In the genomic region with DNA sequence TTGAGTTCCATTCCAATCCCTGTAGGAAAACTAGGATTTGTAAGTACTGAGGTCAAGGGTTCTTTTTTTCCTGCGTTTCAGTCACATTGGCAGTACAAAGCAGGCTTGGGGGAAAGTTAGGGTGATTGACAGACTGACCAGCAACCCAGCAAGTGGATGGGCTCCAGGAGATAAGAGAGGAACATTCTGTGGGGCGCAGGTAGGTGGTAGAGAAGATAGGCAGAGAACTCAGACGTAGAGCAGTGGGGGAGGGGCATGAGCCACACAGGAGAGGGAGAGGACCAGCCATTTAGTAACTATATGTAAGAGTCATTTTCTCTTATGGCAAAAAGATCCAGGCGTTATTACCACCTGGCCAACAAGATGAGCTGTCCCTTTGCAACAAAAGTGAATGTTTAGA, we compare ENCODE assay signal across 24 mouse cellular contexts.
"Had no signal": no experiment of that assay in that cellular context is flagged by ENCODE, and none has a peak within 500 bp of the region (broad histone marks: within the 10 kb centered on the region; RNA-seq: fewer than 3 reads in every experiment).

No protein-coding gene starts in this region.

- H3K9ac ChIP-seq: heart, embryonic 13.5 days; heart, embryonic 15.5 days; hindbrain, embryonic 13.5 days; hindbrain, embryonic 15.5 days; kidney, embryonic 15.5 days; limb, embryonic 12.5 days had no signal

- ATAC-seq: hindbrain, postnatal 0 days; intestine, embryonic 16.5 days had no signal

- DNase-seq: gastrocnemius, adult 2 months; gastrocnemius, postnatal 10 days; gastrocnemius, postnatal 36 days; heart, adult 18-20 months; heart, postnatal 14 days; heart, postnatal 36 days; kidney, adult 11 months; kidney, adult 2 months; kidney, adult 9 months; kidney, postnatal 14 days; kidney, postnatal 36 days; layer of hippocampus, adult 9-11 months had no signal

- H3K4me2 ChIP-seq: heart, embryonic 11.5 days; heart, embryonic 13.5 days; heart, embryonic 15.5 days; hindbrain, embryonic 13.5 days; hindbrain, embryonic 15.5 days; kidney, embryonic 15.5 days; limb, embryonic 12.5 days had no signal

- H3K4me3 ChIP-seq: gastrocnemius, adult 2 months; heart, embryonic 13.5 days; heart, embryonic 15.5 days; hindbrain, embryonic 13.5 days; hindbrain, embryonic 15.5 days; kidney, embryonic 15.5 days; left cerebral cortex, adult 2 months; limb, embryonic 10.5 days; limb, embryonic 12.5 days had no signal

- H3K4me1 ChIP-seq: hindbrain, embryonic 13.5 days; hindbrain, embryonic 15.5 days; kidney, embryonic 15.5 days; limb, embryonic 10.5 days; limb, embryonic 12.5 days had no signal

- H3K27ac ChIP-seq: gastrocnemius, adult 2 months; heart, embryonic 13.5 days; heart, embryonic 15.5 days; hindbrain, embryonic 13.5 days; hindbrain, embryonic 15.5 days; hindbrain, postnatal 0 days; kidney, embryonic 15.5 days; kidney, postnatal 0 days; left cerebral cortex, adult 2 months; limb, embryonic 10.5 days; limb, embryonic 12.5 days had no signal

- H3K27me3 ChIP-seq: heart, embryonic 13.5 days; heart, embryonic 15.5 days; hindbrain, embryonic 13.5 days; hindbrain, embryonic 15.5 days; kidney, embryonic 15.5 days; limb, embryonic 12.5 days had no signal

- H3K36me3 ChIP-seq: heart, embryonic 13.5 days; heart, embryonic 15.5 days; hindbrain, embryonic 13.5 days; hindbrain, embryonic 15.5 days; kidney, embryonic 15.5 days; limb, embryonic 10.5 days; limb, embryonic 12.5 days had no signal

- H3K9me3 ChIP-seq: heart, embryonic 15.5 days; hindbrain, embryonic 13.5 days; hindbrain, embryonic 15.5 days; kidney, embryonic 15.5 days; limb, embryonic 10.5 days; limb, embryonic 12.5 days had no signal
